Mouse (Mus musculus): Measurements from ENCODE around the gene Elovl7. TPM values are rescaled to one million over a fixed set of nuclear protein-coding genes. Genes with fewer than 3 reads are reported as not detected.
A peak's percentile ranks its signal among the peaks of the same experiment; 100 is the strongest.

Gene Elovl7
- polyA plus RNA-seq, 1 experiment from 2014 or later = 2.8 TPM

DNA sequence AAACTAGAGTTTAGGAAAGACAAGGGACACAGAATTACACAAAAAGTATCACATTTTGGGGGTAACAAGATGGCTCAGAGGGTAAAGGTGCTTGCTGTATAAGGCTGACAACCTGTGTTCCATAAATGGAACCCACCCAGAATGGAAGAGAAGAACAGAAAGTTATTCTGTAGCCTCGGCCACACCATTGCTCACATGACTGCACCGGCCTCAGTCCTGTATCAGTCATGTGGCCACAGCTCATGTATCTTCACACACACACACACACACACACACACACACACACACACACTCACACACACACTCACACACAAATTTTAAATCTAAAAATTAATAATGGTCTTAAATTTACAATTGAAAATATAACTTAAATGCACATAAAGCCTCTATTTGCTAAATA lies 6.8 kb upstream of the Elovl7 start:
- Histone ChIP-seq H3K36me3 (no peaks in the 10 kb centered on the region), H3K9me3 (replicated peaks) (no peaks in the 10 kb centered on the region), H3K4me1 (replicated peaks) (no peaks in the 10 kb centered on the region; the same call in 1 of the 2 replicates), H3K4me2 (no peak overlapping the region), H3K4me3 (no peak overlapping the region), H3K27ac (no peak overlapping the region), H3K9ac (no peak overlapping the region), H3K27me3 (peaks cover 6% of the 10 kb centered on the region)
- 83% methylated on average over 2 of the region's 2 CpGs for WGBS
- ATAC-seq (replicated peaks; ENCODE audit: insufficient number of reproducible peaks, insufficient read depth, low FRiP score, low read depth) = no peak

DNA sequence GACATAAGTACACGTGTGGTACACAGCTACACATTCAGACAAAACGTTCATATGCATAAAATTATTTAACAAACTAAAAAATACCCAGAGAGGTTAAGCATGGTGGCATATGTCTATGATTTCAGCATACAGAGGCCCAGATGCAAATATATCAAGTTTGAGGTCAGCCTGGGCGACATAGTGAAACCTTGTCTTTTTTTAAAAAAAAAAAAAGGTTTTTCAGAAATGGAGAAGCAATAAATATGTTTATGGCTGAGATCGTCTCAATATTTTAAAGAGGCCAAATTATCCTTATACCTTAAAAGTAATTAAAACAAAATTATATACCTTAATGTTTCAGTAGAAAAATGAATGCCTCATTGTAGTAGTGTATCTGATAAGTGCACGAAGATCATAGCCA lies 6.1 kb upstream of the Elovl7 start:
- no peak for ATAC-seq (replicated peaks; ENCODE audit: insufficient number of reproducible peaks, insufficient read depth, low FRiP score, low read depth)
- Histone ChIP-seq H3K9me3 (replicated peaks) (no peaks in the 10 kb centered on the region), H3K4me3 (no peak overlapping the region), H3K27ac (no peak overlapping the region), H3K27me3 (peaks cover 10% of the 10 kb centered on the region), H3K4me1 (replicated peaks) (no peaks in the 10 kb centered on the region; the same call in 1 of the 2 replicates), H3K36me3 (no peaks in the 10 kb centered on the region), H3K9ac (no peak overlapping the region), H3K4me2 (no peak overlapping the region)
- 67% methylated on average over 5 of the region's 5 CpGs for WGBS

DNA sequence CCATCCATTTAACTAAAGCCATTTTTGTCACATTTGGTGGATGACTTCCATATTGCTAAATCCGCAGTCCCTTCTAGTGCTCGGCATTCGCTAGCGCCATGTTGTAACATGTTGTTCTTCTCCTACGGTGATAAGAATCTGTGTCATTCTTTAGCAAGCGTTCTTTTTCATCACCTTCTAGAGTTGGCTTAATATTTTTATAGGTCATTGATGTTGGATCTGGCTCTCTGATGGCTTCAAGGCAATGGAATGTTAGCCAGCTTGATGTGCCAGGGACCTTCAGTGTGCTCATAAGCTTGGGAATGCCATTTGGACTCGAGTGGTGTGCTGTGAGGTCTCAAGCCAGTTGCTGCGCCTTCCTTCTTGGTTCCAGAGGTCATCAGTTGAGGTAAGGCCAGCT lies 3.2 kb upstream of the Elovl7 start:
- no peak overlapping the region for H3K4me2 ChIP-seq
- no peak overlapping the region for H3K9ac ChIP-seq
- peaks cover 36% of the 10 kb centered on the region for H3K27me3 ChIP-seq
- no peaks in the 10 kb centered on the region for H3K9me3 ChIP-seq (replicated peaks)
- WGBS = 84% methylated on average over 8 of the region's 8 CpGs
- H3K27ac ChIP-seq = no peak overlapping the region
- no peak for ATAC-seq (replicated peaks; ENCODE audit: insufficient number of reproducible peaks, insufficient read depth, low FRiP score, low read depth)
- H3K36me3 ChIP-seq = no peaks in the 10 kb centered on the region
- peaks cover 11% of the 10 kb centered on the region; the same call in 1 of the 2 replicates for H3K4me1 ChIP-seq (replicated peaks)
- no peak overlapping the region for H3K4me3 ChIP-seq

DNA sequence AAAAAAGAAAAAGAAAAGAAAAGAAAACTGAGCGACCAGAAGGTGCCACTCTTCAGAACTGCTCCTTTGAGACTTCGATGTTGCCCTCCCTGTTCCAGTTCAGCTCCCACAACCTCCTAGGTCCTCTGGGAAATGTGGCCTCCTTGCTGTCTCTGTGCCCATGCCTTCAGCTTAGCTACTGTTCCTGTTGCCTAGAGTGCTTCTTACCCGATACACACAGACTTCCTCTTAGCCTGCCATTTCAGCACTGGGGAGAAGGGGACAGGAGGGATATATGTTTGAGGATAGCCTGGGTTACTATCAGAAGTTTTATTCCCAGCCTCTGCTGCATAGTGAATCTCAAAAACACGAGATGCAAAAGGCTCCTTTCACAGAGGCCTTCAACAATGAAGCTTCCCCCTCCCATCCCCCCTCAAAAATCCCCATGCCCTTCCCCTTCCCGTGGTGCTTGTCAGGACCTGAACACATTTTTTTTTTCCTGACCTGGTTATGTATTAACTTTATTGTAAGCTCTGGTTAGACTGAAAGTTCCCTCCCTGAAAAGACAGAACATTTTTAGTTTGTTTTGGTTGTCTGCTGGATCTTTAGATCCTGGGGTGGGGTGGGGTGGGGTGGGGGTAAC lies 1.7 kb upstream of the Elovl7 start:
- no peak for ATAC-seq (replicated peaks; ENCODE audit: insufficient number of reproducible peaks, insufficient read depth, low FRiP score, low read depth)
- H3K4me3 ChIP-seq = no peak overlapping the region
- H3K27me3 ChIP-seq = peaks cover 49% of the 10 kb centered on the region
- H3K4me1 ChIP-seq (replicated peaks) = peaks cover 11% of the 10 kb centered on the region; the same call in 1 of the 2 replicates
- no peak overlapping the region for H3K4me2 ChIP-seq
- WGBS = 54% methylated on average over 5 of the region's 5 CpGs
- no peaks in the 10 kb centered on the region for H3K9me3 ChIP-seq (replicated peaks)
- H3K27ac ChIP-seq = no peak overlapping the region
- no peak overlapping the region for H3K9ac ChIP-seq
- H3K36me3 ChIP-seq = no peaks in the 10 kb centered on the region

DNA sequence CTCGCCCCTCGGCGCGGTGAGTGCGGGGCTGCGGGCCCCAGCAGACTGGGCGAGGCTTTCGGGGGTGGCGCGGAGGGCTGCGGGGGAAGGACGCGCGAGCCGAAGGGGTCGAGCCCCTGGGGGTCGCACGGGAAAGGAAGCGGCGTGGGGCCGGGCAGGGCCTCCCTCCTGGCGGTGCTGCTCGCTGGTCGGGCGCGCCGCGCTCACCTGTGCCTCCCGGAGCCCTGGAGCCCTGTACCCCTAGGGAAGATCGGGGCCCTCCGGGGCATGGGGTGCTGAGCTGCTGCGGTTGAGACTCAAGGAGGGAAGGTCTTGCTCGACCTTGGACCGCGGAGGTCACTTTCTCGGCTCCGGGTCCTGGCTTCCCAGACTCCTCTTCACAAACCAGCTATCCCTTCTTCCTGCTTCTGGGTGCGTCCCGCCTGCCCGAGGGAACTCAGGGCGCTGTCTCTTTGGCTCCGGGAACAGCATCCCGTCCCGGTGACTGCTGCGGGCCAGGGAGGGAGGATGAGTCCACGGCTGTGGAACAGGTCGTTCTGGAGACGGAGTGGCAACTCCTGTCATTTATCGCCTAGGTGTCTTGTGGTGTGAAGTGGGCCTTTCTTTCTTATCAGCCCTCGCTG lies 392 bp downstream of the Elovl7 start:
- H3K4me2 ChIP-seq = peak overlapping the region; percentile 100
- H3K4me3 ChIP-seq = peak overlapping the region; percentile 73
- H3K27me3 ChIP-seq = peaks cover 65% of the 10 kb centered on the region
- WGBS = under 1% methylated on average over 38 of the region's 50 CpGs
- H3K27ac ChIP-seq = no peak overlapping the region
- H3K4me1 ChIP-seq (replicated peaks) = peaks cover 11% of the 10 kb centered on the region; the same call in 1 of the 2 replicates
- H3K9ac ChIP-seq = peak overlapping the region; percentile 64
- H3K36me3 ChIP-seq = no peaks in the 10 kb centered on the region
- H3K9me3 ChIP-seq (replicated peaks) = no peaks in the 10 kb centered on the region
- ATAC-seq (replicated peaks; ENCODE audit: insufficient number of reproducible peaks, insufficient read depth, low FRiP score, low read depth) = no peak; the same call in 1 of the 2 replicates

DNA sequence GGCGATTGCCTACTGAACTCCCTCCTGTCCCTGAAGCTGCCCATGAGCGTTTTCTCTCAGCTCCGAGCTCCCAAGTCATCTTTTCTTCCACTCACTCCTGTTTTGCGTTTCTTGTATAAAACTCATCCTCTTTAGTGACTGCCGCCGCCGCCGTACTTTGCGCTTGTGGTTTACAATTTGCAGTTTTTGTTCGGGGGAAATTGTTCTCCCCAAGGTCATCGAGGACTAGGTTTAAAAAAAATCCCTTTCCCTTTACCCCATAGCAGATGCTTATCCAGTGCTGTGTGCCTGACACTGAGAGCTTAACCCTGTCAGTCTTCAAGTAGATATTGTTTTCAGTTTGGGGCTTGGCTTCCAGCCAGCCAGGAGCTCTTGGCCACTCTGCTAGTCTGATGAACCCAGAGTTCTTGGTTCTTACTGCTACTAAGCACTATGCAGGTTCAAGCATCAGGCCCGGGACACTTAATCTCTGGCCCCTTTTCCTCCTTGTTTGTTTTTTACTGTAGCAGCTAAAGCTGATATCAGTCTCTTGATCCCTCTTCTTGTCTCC lies 1.1 kb downstream of the Elovl7 start:
- Histone ChIP-seq H3K27me3 (peaks cover 69% of the 10 kb centered on the region), H3K4me1 (replicated peaks) (peaks cover 11% of the 10 kb centered on the region; the same call in 1 of the 2 replicates), H3K27ac (no peak overlapping the region), H3K36me3 (no peaks in the 10 kb centered on the region), H3K9me3 (replicated peaks) (no peaks in the 10 kb centered on the region), H3K9ac (0 out of 2 replicates have a peak overlapping the region, but pooled peaks have one; percentile 64), H3K4me3 (peak overlapping the region; percentile 73), H3K4me2 (peak overlapping the region; percentile 100)
- ATAC-seq (replicated peaks; ENCODE audit: insufficient number of reproducible peaks, insufficient read depth, low FRiP score, low read depth) = no peak
- WGBS = 3% methylated on average over 12 of the region's 12 CpGs

DNA sequence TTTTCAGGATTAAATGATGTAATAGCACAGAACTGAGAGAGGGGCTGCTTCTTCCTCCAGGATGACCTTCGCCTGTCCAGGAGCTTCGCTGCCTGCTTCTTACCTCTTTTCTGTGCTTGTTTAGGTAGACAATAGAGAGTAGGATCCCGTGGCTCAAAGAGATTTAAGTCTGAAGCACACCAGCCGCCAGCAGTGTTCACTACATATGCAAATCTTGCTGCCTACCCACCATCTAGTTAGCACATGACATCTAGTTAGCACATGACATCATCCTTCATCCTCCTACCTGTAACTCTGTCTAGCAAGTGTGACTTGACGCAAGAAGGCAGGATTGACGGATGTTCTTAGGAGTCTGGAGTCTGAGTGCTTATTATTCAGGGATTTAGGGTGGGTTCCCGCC lies 5.6 kb downstream of the Elovl7 start:
- no peak overlapping the region for H3K27ac ChIP-seq
- WGBS = 80% methylated on average over 7 of the region's 7 CpGs
- no peak overlapping the region for H3K9ac ChIP-seq
- peaks cover 6% of the 10 kb centered on the region; the same call in 1 of the 2 replicates for H3K4me1 ChIP-seq (replicated peaks)
- H3K9me3 ChIP-seq (replicated peaks) = no peaks in the 10 kb centered on the region
- no peak overlapping the region for H3K4me3 ChIP-seq
- H3K4me2 ChIP-seq = no peak overlapping the region
- H3K27me3 ChIP-seq = peaks cover 42% of the 10 kb centered on the region
- ATAC-seq (replicated peaks; ENCODE audit: insufficient number of reproducible peaks, insufficient read depth, low FRiP score, low read depth) = no peak
- no peaks in the 10 kb centered on the region for H3K36me3 ChIP-seq

DNA sequence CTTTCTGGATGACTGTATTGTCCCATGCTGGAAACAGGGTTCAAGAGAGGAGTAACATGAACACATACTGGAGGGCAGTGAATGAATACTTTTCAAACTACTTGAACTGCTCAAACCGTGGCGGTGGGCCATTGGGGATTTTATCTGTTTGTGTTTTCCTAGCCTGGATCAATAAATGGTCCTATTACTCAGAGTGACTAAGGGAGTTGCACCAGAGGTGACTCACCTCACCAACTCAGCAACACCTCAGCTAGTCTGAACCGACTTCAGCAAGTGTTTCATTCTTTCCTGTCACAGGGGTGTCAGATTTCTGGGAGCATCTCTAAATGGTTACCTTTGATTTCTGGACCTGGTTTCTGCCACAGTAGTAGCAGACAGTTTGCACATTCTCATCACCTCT lies 15.0 kb downstream of the Elovl7 start:
- Histone ChIP-seq H3K36me3 (no peaks in the 10 kb centered on the region), H3K27me3 (peaks cover 2% of the 10 kb centered on the region; the same call in 1 of the 2 replicates), H3K9ac (no peak overlapping the region), H3K9me3 (replicated peaks) (no peaks in the 10 kb centered on the region), H3K4me3 (no peak overlapping the region), H3K4me2 (no peak overlapping the region), H3K27ac (no peak overlapping the region), H3K4me1 (replicated peaks) (no peaks in the 10 kb centered on the region)
- 63% methylated on average over 3 of the region's 3 CpGs for WGBS
- no peak for ATAC-seq (replicated peaks; ENCODE audit: insufficient number of reproducible peaks, insufficient read depth, low FRiP score, low read depth)

DNA sequence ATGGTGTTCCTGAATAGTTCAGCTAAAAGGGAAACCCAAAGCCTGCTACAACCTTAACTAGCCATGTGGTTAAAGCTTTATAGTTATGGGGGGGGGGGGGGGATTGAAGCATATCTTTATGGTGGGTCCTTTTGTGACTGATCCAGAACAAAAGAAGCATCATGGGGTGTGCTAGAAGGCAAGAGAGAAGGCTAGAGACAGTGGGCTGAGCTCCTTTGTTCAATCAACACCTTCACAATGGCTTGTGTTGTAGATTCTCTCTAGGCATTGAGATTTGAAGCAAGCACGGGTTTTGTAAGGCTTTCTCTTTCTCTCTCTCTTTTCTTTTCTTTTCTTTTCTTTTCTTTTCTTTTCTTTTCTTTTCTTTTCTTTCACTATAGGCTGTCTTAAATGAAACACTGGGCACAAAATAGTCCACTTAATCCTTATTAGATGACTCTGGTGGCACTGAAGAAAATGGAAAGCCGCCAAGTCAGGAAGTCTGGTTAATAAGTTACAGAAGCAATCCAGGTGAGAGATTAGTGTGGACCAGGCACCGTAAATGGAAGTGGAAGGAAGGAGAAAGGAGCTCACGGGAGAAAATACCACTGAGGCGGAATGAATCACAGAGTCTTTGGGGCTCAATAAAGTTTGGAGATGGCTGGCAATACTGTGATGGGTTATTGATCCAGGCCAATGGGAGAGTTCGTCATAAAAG lies 15.6 kb downstream of the Elovl7 start:
- no peak for ATAC-seq (replicated peaks; ENCODE audit: insufficient number of reproducible peaks, insufficient read depth, low FRiP score, low read depth)
- no peaks in the 10 kb centered on the region for H3K36me3 ChIP-seq
- H3K4me1 ChIP-seq (replicated peaks) = no peaks in the 10 kb centered on the region
- WGBS = 76% methylated on average over 6 of the region's 6 CpGs
- H3K4me2 ChIP-seq = no peak overlapping the region
- H3K27me3 ChIP-seq = peaks cover 2% of the 10 kb centered on the region; the same call in 1 of the 2 replicates
- no peak overlapping the region for H3K9ac ChIP-seq
- H3K9me3 ChIP-seq (replicated peaks) = no peaks in the 10 kb centered on the region
- no peak overlapping the region for H3K4me3 ChIP-seq
- H3K27ac ChIP-seq = no peak overlapping the region

DNA sequence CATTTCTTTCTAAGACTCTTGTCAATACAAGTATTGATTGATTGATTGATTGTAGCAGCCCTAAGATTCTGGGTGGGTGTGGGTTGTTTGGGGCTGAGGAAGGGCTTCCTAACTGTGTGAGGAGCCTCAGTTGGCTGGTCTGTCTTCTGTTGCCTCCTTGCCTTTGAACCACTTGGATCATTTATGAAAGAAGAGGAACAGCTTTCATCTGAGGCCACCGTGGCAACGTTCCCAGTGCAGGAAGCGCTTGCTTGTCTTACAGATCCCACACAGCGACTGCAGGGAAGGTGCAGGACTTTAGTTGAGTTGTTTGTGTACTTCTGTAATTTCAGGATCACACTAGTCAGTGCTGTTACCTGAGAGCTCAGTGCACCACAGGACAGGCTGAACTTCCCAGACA lies 25.8 kb downstream of the Elovl7 start:
- H3K4me2 ChIP-seq = no peak overlapping the region
- H3K9me3 ChIP-seq (replicated peaks) = no peaks in the 10 kb centered on the region
- no peaks in the 10 kb centered on the region for H3K27me3 ChIP-seq
- H3K27ac ChIP-seq = no peak overlapping the region
- H3K4me3 ChIP-seq = no peak overlapping the region
- ATAC-seq (replicated peaks; ENCODE audit: insufficient number of reproducible peaks, insufficient read depth, low FRiP score, low read depth) = no peak
- H3K9ac ChIP-seq = no peak overlapping the region
- no peaks in the 10 kb centered on the region for H3K36me3 ChIP-seq
- H3K4me1 ChIP-seq (replicated peaks) = 0 out of 2 replicates have a peak, but pooled peaks cover 2% of the 10 kb centered on the region
- WGBS = 52% methylated on average over 4 of the region's 4 CpGs

DNA sequence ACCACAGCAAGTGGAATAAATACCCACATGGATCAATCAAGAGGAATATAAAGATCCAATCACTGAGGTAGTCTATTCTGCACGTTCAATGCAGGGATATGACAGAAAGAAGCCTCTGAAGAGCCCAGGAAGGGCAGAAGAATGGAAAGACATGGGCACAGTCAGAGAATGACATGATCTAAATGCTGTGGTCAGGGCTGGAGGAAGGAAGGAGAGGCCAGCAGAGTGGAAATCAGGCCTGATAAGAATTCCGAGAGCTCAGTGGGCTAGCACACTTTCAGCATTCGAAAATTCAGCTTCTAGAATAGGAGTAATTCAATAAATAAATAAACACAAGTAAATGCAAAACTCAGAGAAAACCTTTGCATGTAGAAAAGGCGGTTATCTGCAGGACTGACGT lies 27.5 kb downstream of the Elovl7 start:
- Histone ChIP-seq H3K27me3 (no peaks in the 10 kb centered on the region), H3K4me1 (replicated peaks) (0 out of 2 replicates have a peak, but pooled peaks cover 2% of the 10 kb centered on the region), H3K4me3 (no peak overlapping the region), H3K9ac (no peak overlapping the region), H3K27ac (no peak overlapping the region), H3K4me2 (no peak overlapping the region), H3K36me3 (no peaks in the 10 kb centered on the region), H3K9me3 (replicated peaks) (no peaks in the 10 kb centered on the region)
- ATAC-seq (replicated peaks; ENCODE audit: insufficient number of reproducible peaks, insufficient read depth, low FRiP score, low read depth) = no peak
- 61% methylated on average over 5 of the region's 5 CpGs for WGBS

Data from heart, embryonic 15.5 days (tissue).